Mouse (Mus musculus): Measurements from ENCODE around the gene Adnp. TPM values are rescaled to one million over a fixed set of nuclear protein-coding genes. Genes with fewer than 3 reads are reported as not detected.

Gene Adnp
- total RNA-seq (2021): 100 to 1,000 TPM; 146 to 147 TPM

- DNase-seq: peak; percentile 97
- intact Hi-C loops (cut with DNase I): no loop called here
Observed at GRCm38 (mm10) chr2:168206725-168207644, at the start of gene Adnp. Gene Adnp, minus strand, starts transcription at chr2:168207112.

GRCm38 (mm10) chr2:168256506-168256905 lies 49.6 kb upstream of the Adnp start:
- no peak for DNase-seq
- intact Hi-C loops (cut with DNase I): no loop called here

GRCm38 (mm10) chr2:168253822-168254221 lies 46.9 kb upstream of the Adnp start:
- intact Hi-C loops (cut with DNase I): loop anchor here (5.0 kb wide), 2 partner anchors 373 to 393 kb away; no protein-coding TSS in a partner anchor
- DNase-seq: peak; percentile 62

GRCm38 (mm10) chr2:168252639-168253292 lies 45.9 kb upstream of the Adnp start:
- DNase-seq: peak; percentile 51
- intact Hi-C loops (cut with DNase I): loop anchor here (1.0 to 5.0 kb wide), 3 partner anchors 193 to 395 kb away; no protein-coding TSS in a partner anchor

- peak; percentile 87 for DNase-seq
- intact Hi-C loops (cut with DNase I): loop anchor here (5.0 kb wide), 2 partner anchors 377 to 397 kb away; no protein-coding TSS in a partner anchor
Observed at GRCm38 (mm10) chr2:168250270-168250669, 43.4 kb upstream of the Adnp start.

GRCm38 (mm10) chr2:168248856-168249245 lies 41.9 kb upstream of the Adnp start:
- intact Hi-C loops (cut with DNase I): no loop called here
- peak; percentile 72 for DNase-seq

GRCm38 (mm10) chr2:168248167-168248855 lies 41.4 kb upstream of the Adnp start:
- DNase-seq: peak; percentile 84
- intact Hi-C loops (cut with DNase I): no loop called here

- no peak for DNase-seq
- intact Hi-C loops (cut with DNase I): no loop called here
Observed at GRCm38 (mm10) chr2:168245571-168245970, 38.7 kb upstream of the Adnp start.

- DNase-seq: no peak
- intact Hi-C loops (cut with DNase I): no loop called here
Observed at GRCm38 (mm10) chr2:168243278-168243677, 36.4 kb upstream of the Adnp start.

- no peak for DNase-seq
- intact Hi-C loops (cut with DNase I): no loop called here
Observed at GRCm38 (mm10) chr2:168242841-168243240, 35.9 kb upstream of the Adnp start.

GRCm38 (mm10) chr2:168238335-168238734 lies 31.4 kb upstream of the Adnp start:
- no peak for DNase-seq
- intact Hi-C loops (cut with DNase I): no loop called here

GRCm38 (mm10) chr2:168233286-168233685 lies 26.4 kb upstream of the Adnp start:
- DNase-seq: no peak
- intact Hi-C loops (cut with DNase I): no loop called here

- intact Hi-C loops (cut with DNase I): no loop called here
- DNase-seq: no peak
Observed at GRCm38 (mm10) chr2:168231471-168231829, 24.5 kb upstream of the Adnp start.

- no peak for DNase-seq
- intact Hi-C loops (cut with DNase I): no loop called here
Observed at GRCm38 (mm10) chr2:168230773-168231470, 24.0 kb upstream of the Adnp start.

- DNase-seq: peak; percentile 81
- intact Hi-C loops (cut with DNase I): no loop called here
Observed at GRCm38 (mm10) chr2:168230026-168230728, 23.3 kb upstream of the Adnp start, which contains the start of the genes Gm20716, Dpm1 and Mocs3. Gene Gm20716, minus strand, starts transcription at chr2:168230364. Gene Dpm1, minus strand, starts transcription at chr2:168230591. Gene Mocs3, plus strand, starts transcription at chr2:168230622.

- no peak for DNase-seq
- intact Hi-C loops (cut with DNase I): no loop called here
Observed at GRCm38 (mm10) chr2:168229116-168230025, 22.5 kb upstream of the Adnp start.

GRCm38 (mm10) chr2:168223326-168223725 lies 16.4 kb upstream of the Adnp start:
- intact Hi-C loops (cut with DNase I): no loop called here
- no peak for DNase-seq

- intact Hi-C loops (cut with DNase I): no loop called here
- DNase-seq: no peak
Observed at GRCm38 (mm10) chr2:168213788-168214397, 7.0 kb upstream of the Adnp start.

All from left cerebral cortex, postnatal 4 days (tissue).